Mouse (Mus musculus): Measurements from ENCODE around the gene Cdh23. TPM values are rescaled to one million over a fixed set of nuclear protein-coding genes. Genes with fewer than 3 reads are reported as not detected.

The Cdh23 gene
- total RNA-seq, 2 experiments from 2014 or later = 5.1 to 6.0 TPM

- intact Hi-C loops (cut with DNase I) = no loop called here
- DNase-seq = no peak
Measured at GRCm38 (mm10) chr10:60582956-60583355, 113.3 kb downstream of the Cdh23 start.

- intact Hi-C loops (cut with DNase I) = no loop called here
- DNase-seq = no peak
Measured at GRCm38 (mm10) chr10:60580666-60581065, 115.6 kb downstream of the Cdh23 start.

DNA sequence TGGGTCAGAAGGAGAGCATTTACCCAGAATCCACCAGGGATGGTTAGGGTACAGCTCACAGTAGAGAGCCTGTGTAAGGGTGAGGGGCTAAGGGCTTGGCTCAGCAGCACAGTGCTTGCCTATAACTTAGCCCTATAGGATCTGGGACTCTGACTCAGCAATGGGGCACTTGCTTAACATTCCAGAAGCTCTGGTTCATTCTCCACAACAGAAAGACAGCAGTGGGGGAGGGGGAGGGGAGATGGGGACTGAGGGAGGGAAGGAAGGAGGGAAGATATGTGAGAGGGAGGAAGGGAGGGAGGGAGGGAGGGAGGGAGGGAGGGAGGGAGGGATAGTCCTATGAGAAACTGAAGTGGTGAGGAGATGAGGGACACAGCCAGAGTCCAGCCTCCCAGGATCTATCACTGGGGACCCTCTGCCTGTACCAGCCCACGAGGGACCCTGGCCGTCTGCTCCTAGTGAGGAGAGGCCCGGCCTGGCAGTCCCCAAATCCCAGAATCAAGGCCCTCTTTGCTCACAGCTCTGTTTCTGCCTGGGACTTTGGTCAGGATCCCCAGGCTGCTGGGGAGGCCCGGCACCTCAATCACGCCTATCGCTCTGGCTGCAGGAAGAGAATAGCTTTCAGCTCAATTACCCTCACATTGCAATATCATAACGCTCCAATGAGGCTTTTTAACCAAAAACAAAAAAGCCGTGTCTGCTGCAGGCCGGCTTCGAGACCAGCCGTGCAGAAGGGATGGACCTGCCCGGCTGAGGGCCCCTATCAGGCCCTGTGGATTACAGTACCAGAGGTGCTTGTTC is 117.4 kb downstream of the Cdh23 start:
- intact Hi-C loops (cut with DNase I) = no loop called here
- no peak for DNase-seq

DNA sequence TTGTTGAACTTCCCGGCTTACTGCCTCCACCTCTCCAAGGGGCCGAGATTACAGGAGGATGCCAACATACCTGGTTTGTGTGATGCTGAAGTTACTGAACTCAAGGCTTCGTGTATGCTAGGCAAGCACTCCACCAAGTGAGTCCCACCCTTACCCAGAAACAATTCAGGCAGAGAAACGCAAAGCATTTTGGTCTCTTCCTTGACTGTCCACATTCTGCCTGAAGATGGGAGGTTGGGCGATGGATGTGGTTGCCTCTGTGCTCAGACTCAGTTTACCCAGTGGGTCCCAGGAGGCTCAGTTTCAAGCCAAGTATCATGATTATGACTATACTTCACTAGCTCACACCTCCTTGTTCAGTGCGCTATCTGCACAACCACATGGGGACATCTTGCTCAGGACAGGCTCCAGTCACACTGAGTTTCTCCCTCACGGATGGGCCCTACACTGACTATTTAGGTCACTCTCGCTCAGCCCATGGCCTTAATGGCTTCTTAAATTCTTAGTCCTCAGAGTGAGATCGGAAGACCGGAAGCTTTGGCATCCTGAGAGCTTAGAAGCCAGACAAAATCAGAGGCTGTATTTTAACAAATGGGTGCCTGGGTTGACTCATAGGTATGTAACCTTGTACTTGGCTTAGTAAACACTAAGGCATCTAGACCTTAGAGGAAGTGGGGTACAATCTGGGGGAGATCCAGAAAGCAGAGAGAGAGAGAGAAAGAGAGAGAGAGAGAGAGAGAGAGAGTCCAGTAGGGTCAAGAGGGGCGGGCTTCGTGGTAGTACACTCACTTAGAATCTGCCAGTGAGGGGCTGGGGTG is 118.2 kb downstream of the Cdh23 start:
- intact Hi-C loops (cut with DNase I) = no loop called here
- no peak for DNase-seq

DNA sequence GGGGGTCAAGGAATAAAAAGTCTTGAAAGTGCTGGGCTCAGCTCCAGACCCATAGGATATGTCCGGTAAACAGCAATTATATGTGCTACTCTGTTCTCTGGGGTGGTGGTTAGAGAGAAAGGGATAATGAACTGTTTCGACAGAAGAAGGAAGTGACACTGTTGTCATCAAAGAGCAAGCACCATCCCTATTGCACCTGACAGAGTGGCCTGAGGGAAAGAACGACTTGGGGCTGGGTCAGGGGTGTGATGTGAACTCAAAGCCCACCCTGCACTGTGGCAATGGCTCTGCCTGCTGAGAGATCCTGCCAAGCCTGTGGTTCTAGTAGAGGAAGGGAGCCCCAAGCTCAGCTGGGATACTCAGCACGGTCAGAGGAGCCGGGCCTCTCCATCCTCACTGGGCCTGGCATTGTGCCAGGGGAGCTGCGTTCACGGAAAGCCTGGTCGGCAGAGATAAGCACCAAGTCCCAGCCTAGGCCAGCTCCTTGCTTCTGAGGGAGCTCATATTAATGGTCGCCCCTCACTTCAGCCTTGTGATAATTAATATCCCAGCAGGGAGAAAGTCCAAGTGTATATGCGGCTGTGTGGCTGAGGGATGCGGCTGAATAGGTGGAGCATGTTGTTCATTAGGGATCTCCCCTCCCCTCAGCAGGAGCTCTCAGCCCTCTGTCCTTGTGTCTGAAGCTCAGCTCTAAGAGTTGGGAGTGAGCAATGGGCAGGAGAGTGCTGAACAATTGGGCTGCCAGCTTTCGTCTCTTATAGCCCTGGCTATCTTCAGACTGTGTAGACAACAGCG is 119.0 kb downstream of the Cdh23 start:
- intact Hi-C loops (cut with DNase I) = no loop called here
- peak; percentile 78 to 82 for DNase-seq

- DNase-seq = no peak
- intact Hi-C loops (cut with DNase I) = no loop called here
Measured at GRCm38 (mm10) chr10:60574851-60575250, 121.4 kb downstream of the Cdh23 start.

DNA sequence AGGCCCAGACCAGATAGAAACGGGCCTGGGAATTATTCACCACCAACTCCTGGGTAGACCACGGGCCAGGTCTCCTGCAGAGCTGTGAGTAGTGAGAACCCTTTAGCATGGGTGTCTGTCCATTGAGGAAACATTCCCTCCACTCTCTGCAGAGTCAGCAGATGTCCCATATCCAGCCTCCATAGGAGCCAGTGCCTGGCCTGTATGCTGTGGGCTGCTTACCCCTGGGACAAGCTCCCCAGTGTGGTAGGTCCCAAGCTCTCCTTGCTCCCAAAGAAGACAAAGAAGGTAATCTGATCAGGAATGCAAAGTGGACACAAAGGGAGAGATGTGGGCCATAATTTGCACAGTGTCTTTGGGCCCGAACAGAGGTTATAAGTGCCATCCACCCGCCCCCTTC is 124.8 kb downstream of the Cdh23 start:
- DNase-seq = no peak

DNA sequence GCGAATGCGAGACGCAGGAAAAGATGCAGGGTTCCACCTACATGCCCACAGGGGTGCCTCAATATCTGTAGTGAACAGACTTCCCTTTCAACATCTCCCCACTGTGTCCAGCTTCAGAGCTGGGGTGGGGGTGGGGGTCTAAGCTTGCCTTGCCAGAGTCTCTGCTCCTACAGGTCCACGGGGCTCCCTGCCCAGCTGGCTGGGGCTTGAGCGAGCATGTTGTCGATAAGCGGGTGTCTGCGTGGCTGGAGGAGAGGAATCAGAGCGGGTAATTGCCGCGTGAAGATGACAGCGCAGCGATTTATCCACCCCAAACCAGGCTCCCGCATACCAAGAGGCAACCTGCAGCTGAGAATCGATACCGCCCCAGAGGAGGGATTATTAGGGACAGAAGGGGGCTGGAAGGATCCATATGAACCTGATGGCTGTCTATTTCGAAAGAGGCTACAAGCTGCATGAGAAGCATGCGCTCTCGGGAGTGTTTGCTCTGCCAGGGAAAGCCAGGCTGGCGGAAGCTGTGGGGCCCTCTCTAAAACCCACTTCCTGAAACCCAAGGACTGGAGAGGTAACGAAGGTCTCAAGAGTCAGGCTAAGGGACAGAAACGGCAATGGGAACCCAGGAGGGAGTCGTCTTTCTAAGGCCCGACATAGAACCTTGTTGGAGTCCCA is 129.8 kb downstream of the Cdh23 start:
- intact Hi-C loops (cut with DNase I) = no loop called here
- DNase-seq = no peak

More for the DNA sequence above, 124.8 kb downstream of the Cdh23 start:
- intact Hi-C loops (cut with DNase I) = no loop called here

GRCm38 (mm10) chr10:60564136-60564535 is 132.2 kb downstream of the Cdh23 start:
- DNase-seq = no peak
- intact Hi-C loops (cut with DNase I) = no loop called here

- intact Hi-C loops (cut with DNase I) = no loop called here
- no peak for DNase-seq
Measured at GRCm38 (mm10) chr10:60562946-60563345, 133.3 kb downstream of the Cdh23 start.

GRCm38 (mm10) chr10:60558491-60558927 is 137.8 kb downstream of the Cdh23 start:
- DNase-seq = peak; percentile 12 to 24
- intact Hi-C loops (cut with DNase I) = no loop called here

- intact Hi-C loops (cut with DNase I) = no loop called here
- DNase-seq = no peak
Measured at GRCm38 (mm10) chr10:60552951-60553635, 143.2 kb downstream of the Cdh23 start.

- intact Hi-C loops (cut with DNase I) = no loop called here
- DNase-seq = no peak
Measured at GRCm38 (mm10) chr10:60539164-60539914, 157.0 kb downstream of the Cdh23 start.

DNA sequence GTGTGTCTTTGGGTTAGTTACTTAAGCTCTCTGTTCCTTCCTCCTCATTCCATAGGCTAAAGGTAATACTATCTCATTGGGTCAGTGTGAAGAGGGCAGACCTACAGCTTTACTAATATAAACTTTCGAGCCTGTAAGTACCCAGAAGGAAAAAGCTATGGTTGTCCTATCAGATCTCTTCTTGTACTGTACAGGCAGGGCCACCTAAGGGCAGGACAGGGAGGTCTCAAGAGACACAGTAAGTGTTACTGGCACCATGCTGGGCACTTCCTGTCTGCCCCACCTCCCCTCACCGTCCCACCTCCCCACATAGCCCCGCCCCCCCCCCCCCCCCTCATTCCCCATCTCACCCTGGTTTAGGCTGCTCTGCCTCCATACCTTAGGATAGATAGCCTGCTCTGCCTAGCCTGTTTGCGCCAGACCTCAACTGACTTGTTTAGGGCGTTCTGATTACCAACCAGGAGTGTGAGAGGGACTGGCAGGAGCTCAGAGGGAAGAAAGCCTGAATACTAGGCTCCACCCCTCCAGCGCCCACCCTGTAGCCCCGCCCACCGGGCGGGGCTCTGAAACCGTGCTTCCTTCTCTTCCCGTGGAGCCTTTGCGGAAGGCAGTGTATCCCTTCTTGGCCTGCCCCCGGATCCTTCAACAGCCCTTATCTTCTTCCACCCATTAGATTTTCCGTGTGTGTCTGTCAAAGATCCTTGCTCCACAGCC is 160.0 kb downstream of the Cdh23 start:
- intact Hi-C loops (cut with DNase I) = no loop called here
- DNase-seq = peak; percentile 13 to 17

GRCm38 (mm10) chr10:60532502-60532901 is 163.8 kb downstream of the Cdh23 start:
- no peak for DNase-seq
- intact Hi-C loops (cut with DNase I) = loop anchor here (5.0 kb wide), 1 partner anchor 90 kb away; no protein-coding TSS in a partner anchor

DNA sequence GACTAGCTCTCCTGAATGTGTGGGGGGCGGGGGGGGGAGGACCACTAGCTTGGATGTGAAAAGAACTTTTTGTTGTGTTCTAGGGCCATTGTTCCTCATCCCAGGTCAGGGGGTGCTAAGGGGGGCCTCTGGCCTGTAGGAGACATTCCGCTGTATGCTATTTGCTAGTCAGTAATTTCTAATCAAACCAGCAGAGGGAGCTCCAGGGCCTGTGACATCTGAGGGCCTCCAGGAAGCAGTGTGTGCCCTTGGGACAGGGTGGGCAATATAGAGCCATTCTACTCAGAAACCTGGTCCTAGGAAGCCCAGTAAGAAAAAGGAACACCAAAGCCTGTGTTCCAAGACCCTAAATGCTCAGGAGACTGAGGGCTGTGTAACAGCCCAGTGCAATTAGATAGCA is 164.9 kb downstream of the Cdh23 start:
- intact Hi-C loops (cut with DNase I) = loop anchor here (1.0 to 5.0 kb wide), 4 partner anchors 91 to 227 kb away; no protein-coding TSS in a partner anchor

DNA sequence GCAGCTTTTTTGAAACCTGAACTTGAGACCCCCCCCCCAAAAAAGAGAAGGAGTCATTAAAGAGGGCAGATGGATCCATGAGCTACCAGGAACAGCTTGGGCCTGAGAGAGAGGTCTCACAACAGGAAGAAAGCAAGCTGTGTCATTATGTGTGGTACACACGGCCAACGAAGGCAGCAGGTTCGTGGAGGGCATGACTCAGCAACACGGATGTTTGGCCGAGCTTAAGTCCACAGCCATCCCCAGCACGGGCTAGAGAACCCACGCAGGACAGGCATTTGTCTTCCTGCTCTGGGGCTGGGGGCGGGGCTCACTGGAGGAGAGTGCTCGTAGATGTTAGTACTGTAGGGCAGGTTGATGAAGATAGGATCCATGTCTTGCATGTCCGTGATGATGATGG is 165.7 kb downstream of the Cdh23 start:
- intact Hi-C loops (cut with DNase I) = loop anchor here (1.0 to 5.0 kb wide), 4 partner anchors 92 to 227 kb away; no protein-coding TSS in a partner anchor
- no peak for DNase-seq

More for the DNA sequence above, 164.9 kb downstream of the Cdh23 start:
- DNase-seq = peak; percentile 52 to 78

DNA sequence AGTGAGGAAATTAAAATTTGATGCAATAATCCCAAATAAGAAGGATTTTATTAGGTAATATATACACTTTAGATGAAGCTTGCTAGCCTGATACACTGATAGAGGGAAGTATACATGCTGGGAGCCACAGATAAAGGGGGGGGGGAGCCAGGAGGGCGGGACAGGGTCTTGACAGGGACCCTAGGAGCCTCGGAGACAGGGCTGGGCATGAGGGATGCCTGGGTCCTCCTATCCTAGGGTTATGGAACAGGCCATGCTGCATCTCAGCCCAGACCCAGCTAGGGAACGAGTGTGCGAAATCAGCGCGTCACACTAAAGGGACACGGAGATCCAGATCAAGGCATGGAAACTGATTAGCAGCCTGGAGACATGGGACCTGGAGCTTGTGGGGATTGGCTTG is 168.3 kb downstream of the Cdh23 start:
- DNase-seq = no peak
- intact Hi-C loops (cut with DNase I) = no loop called here

All from heart, postnatal 14 days (tissue).